Mouse (Mus musculus): ENCODE measurements around the gene Lzts3.

- no peak for TF ChIP-seq CTCF (IDR thresholded peaks at IDR 0.05; ENCODE audit: control insufficient read depth, insufficient read depth, insufficient read length)
- TF ChIP-seq MAX (IDR thresholded peaks at IDR 0.05): no peak
- no peak for TF ChIP-seq CEBPB (IDR thresholded peaks at IDR 0.05; ENCODE audit: low read depth)
- TF ChIP-seq USF1 (IDR thresholded peaks at IDR 0.05; ENCODE audit: low read depth): no peak
Measured at GRCm38 (mm10) chr2:130628424-130628823, 14.2 kb downstream of the Lzts3 start.

All from C2C12 (cell line).